27 mouse cellular contexts compared by ENCODE assay signal in genomic region chr10:123364628-123365027, GRCm38 (mm10).
DNase-seq lines count a peak whose midpoint lies in the region; ATAC-seq and TF ChIP-seq lines count a peak whose summit lies in the region.
"Had no signal": no experiment of that assay in that cellular context is flagged by ENCODE, and none has a peak within 500 bp of the region (broad histone marks: within the 10 kb centered on the region; RNA-seq: fewer than 3 reads in every experiment).

No protein-coding gene starts in this region.

- H3K9ac ChIP-seq in hindbrain, postnatal 0 days (replicated peaks; ENCODE audit: low read length), result no peak overlapping the region
- H3K9ac ChIP-seq: embryonic facial prominence, embryonic 12.5 days; heart, embryonic 15.5 days; hindbrain, embryonic 12.5 days; liver, embryonic 14.5 days; midbrain, embryonic 15.5 days; neural tube, embryonic 15.5 days had no signal

- H3K9me3 ChIP-seq in hindbrain, postnatal 0 days (ENCODE audit: low read length), result no peaks in the 10 kb centered on the region
- H3K9me3 ChIP-seq: embryonic facial prominence, embryonic 12.5 days; heart, embryonic 15.5 days; hindbrain, embryonic 12.5 days; midbrain, embryonic 15.5 days; neural tube, embryonic 15.5 days had no signal

- ATAC-seq in hindbrain, postnatal 0 days, result no peak
- ATAC-seq: activated CD4-positive, CD25-positive, alpha-beta regulatory T cell, adult 4 months; forebrain, embryonic 14.5 days; intestine, embryonic 16.5 days; midbrain, embryonic 15.5 days had no signal

- no peaks in the 10 kb centered on the region for H3K36me3 ChIP-seq in hindbrain, postnatal 0 days (ENCODE audit: insufficient read depth, low read length)
- H3K36me3 ChIP-seq: embryonic facial prominence, embryonic 12.5 days; heart, embryonic 15.5 days; hindbrain, embryonic 12.5 days; midbrain, embryonic 15.5 days; neural tube, embryonic 15.5 days had no signal

- no peaks in the 10 kb centered on the region for H3K27me3 ChIP-seq in hindbrain, postnatal 0 days (ENCODE audit: insufficient read depth, low read length)
- H3K27me3 ChIP-seq: embryonic facial prominence, embryonic 12.5 days; heart, embryonic 15.5 days; hindbrain, embryonic 12.5 days; midbrain, embryonic 15.5 days; neural tube, embryonic 15.5 days had no signal

- H3K27ac ChIP-seq in layer of hippocampus, adult 2 months, result peak overlapping the region; percentile 72
- H3K27ac ChIP-seq in hindbrain, postnatal 0 days, result no peak overlapping the region
- H3K27ac ChIP-seq: embryonic facial prominence, embryonic 12.5 days; heart, embryonic 15.5 days; hindbrain, embryonic 12.5 days; kidney, postnatal 0 days; liver, embryonic 14.5 days; macrophage; midbrain, embryonic 15.5 days; neural tube, embryonic 15.5 days had no signal

- peak in 1 of 2 experiments; percentile 17 for DNase-seq in layer of hippocampus, adult 2 months (ENCODE audit: low spot score in 2 of 2)
- DNase-seq in layer of hippocampus, adult 9-10 months (ENCODE audit: low spot score), result no peak
- peak; percentile 63 for DNase-seq in right cerebral cortex, adult 18-20 months
- no peak for DNase-seq in right cerebral cortex, postnatal 4 days
- peak; percentile 20 for DNase-seq in right cerebral cortex, postnatal 25 days
- DNase-seq in hindbrain, postnatal 0 days (ENCODE audit: low spot score), result no peak
- DNase-seq: adrenal gland, adult 2 months; B cell, adult 2 months; cerebellum, adult 9-10 months; embryo, embryonic 11 days; gastrocnemius, postnatal 10 days; kidney, adult 8-10 months; kidney, postnatal 4 days; liver; lung, adult 2 months; lung, postnatal 10 days had no signal

- no peak for TF ChIP-seq CTCF in layer of hippocampus, adult 2 months (conservative IDR thresholded peaks at IDR 0.05)
- TF ChIP-seq CTCF in hindbrain, postnatal 0 days (IDR thresholded peaks at IDR 0.05; ENCODE audit: low read depth), result no peak

- H3K4me1 ChIP-seq in hindbrain, postnatal 0 days (ENCODE audit: insufficient read depth, low read length), result no peaks in the 10 kb centered on the region
- H3K4me1 ChIP-seq: embryonic facial prominence, embryonic 12.5 days; hindbrain, embryonic 12.5 days; midbrain, embryonic 15.5 days had no signal

- 52% methylated on average over 4 of the region's 4 CpGs for WGBS in hindbrain, postnatal 0 days

- H3K4me2 ChIP-seq in hindbrain, postnatal 0 days (ENCODE audit: low read depth, low read length), result no peak overlapping the region
- H3K4me2 ChIP-seq: embryonic facial prominence, embryonic 12.5 days; heart, embryonic 15.5 days; hindbrain, embryonic 12.5 days; midbrain, embryonic 15.5 days; neural tube, embryonic 15.5 days had no signal

- no peak overlapping the region for H3K4me3 ChIP-seq in layer of hippocampus, adult 2 months
- H3K4me3 ChIP-seq in hindbrain, postnatal 0 days (ENCODE audit: low read length), result no peak overlapping the region
- H3K4me3 ChIP-seq: embryonic facial prominence, embryonic 12.5 days; heart, embryonic 15.5 days; hindbrain, embryonic 12.5 days; midbrain, embryonic 15.5 days; neural tube, embryonic 15.5 days had no signal

Comparison
In these comparisons a context has a peak if more than half of its experiments do, and no peak if none do; other contexts are left out.
1. DNase-seq: peak in right cerebral cortex, adult 18-20 months (single experiment) and right cerebral cortex, postnatal 25 days (single experiment); none in layer of hippocampus, adult 9-10 months (single experiment), right cerebral cortex, postnatal 4 days (single experiment) and hindbrain, postnatal 0 days (single experiment).